Mouse (Mus musculus): ENCODE measurements around the gene Eogt.

Eogt gene

GRCm38 (mm10) chr6:97148383-97149251 is at the start of gene Eogt:
Gene Eogt, minus strand, starts transcription at chr6:97149182.
- peak; percentile 67 to 80 for DNase-seq

- DNase-seq, result no peak
Measured at GRCm38 (mm10) chr6:97179367-97179828, 30.4 kb upstream of the Eogt start.

DNA sequence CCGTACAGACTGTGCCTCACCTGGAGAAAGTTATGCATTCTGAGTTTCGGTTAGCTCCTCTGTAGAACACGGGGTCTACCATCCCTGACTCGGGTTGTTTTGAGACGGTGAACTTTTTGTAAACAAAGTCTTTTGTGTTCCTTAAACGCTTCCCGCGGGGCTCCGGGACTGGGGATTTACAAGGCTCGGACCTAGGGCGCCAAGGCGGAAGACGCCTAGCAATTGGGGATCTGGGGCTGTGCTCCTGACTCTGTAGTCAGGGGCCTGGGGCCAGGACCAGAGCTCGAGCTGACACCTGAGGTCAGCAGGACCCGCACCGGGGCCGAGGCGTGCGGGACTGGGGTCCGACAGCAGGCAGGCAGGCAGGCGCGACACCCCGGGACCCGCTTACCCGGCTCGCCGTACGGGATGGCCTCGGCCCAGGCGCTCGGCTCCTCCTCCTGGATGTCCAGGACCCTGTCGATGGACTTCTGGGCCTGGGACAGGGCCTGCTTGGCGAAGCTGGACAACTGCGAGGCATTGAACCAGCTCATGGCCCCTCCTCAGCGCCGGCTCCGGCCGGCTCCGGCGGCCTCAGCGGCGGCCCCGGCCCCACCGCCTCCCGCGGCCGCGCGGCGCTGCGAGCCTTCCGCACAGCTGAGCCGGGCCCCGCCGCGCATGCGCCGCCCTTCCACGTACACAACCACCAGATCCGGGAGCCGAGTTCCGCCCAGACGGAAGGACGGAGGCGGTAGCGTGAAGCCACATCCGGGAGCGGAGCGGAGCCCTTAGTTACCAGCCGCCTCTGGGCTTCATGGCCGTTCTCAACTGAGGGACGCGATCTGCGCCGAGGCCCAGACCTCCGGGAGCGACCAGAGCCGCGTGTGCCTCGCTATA is 29.7 kb upstream of the Eogt start, which contains the start of gene Tmf1:
Gene Tmf1 (minus strand): TSS at position 632 of the 876 bp plus-strand sequence.
- DNase-seq, result peak; percentile 95 to 97

DNA sequence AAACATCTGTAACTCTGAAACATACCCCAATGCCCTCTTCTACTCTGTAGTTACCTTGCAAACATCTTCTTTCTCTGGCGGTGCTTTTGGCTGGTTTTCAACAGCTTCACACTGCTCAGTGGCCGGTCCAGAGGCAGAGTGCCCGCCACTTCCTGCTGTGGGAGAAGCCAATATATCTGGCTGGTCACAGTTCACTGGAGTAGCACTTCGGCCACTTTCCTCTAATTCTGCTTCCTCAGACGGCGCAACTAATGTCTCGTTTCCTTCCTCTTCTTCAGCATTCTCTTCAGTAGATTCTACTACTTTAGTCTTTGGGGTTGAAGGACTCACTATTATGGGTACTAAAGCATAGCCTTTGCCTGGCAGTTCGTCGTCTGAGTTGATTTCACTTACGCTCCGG is 26.7 kb upstream of the Eogt start:
- no peak for DNase-seq

DNA sequence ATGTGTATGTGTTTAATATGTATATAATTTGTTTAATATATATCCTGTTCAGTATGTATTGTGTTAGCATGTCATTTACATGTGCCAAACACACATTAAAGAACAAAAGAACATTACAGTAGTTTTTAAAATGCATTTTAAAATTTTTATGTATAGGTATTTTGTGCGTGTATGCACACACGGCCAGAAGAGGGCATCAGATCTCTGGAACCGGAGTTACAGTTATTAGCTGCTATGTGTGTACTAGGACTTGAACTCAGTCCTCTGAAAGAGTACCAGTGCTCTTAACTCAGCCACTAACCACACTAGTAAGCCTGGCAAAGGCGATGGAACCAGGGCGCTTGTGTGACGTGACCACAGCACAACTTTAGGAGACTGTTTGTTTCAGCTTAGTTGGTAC is 1.2 kb upstream of the Eogt start:
- no peak for DNase-seq

GRCm38 (mm10) chr6:97149721-97150120 is 739 bp upstream of the Eogt start:
- DNase-seq, result no peak

DNA sequence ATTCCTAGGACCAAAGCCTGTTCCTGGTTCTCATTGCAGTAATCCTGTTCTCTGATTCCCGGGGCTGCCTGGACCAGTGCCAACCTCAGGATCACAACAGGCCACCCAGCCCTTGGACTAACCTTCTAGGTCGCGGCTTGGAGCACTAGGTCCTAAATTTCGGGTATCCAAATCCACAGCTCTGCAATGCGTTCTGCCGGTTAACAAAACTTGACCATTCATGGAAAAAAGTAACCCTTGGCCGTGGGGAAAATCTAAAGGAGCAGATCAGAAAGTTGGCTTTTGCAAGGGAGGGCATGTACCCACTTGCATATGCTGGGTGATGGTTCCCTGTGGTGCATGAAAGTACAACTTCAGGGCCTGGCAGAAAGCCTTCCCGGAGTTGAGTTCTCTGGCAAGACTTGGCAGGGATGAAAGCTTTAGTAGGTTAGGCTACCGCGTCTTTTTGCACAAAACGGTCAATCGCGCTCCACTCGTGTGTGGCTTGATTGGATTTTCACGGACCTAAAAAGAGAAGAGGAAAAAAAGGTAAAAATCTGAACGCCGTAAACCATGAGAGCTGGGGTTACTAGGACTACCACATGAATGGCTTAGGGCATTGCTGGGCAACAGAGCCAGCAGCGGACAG is 1.1 kb downstream of the Eogt start:
- DNase-seq, result peak; percentile 55 to 75

- no peak for DNase-seq
Measured at GRCm38 (mm10) chr6:97145156-97145555, 3.8 kb downstream of the Eogt start.

DNA sequence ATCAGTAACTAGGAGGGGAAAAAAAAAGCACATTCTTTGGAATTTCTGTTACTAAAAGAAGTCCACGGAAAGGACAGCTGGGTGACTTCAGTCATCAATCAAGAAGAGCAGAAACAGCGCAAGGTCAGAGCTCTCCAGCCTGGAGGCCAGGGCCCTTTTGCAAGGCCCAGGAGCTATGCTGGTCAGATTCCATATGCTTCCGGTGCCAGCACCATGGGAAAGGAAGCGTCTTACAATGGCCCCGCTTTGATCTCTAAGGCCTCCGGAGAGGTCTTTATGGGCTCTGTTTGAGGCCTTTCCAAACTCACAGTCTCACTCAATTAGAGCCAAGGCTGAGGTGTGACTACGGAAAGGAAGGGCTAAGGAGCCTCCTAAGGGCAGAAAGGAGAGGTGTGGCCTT is 4.6 kb downstream of the Eogt start:
- no peak for DNase-seq

- DNase-seq, result no peak
Measured at GRCm38 (mm10) chr6:97142611-97143010, 6.4 kb downstream of the Eogt start.

GRCm38 (mm10) chr6:97141811-97142210 is 7.2 kb downstream of the Eogt start:
- DNase-seq, result no peak

GRCm38 (mm10) chr6:97132707-97133303 is 16.2 kb downstream of the Eogt start:
- no peak for DNase-seq

GRCm38 (mm10) chr6:97131808-97132207 is 17.2 kb downstream of the Eogt start:
- no peak for DNase-seq

- no peak for DNase-seq
Measured at GRCm38 (mm10) chr6:97130979-97131378, 18.0 kb downstream of the Eogt start.

- DNase-seq, result no peak
Measured at GRCm38 (mm10) chr6:97124336-97125010, 24.5 kb downstream of the Eogt start.

DNA sequence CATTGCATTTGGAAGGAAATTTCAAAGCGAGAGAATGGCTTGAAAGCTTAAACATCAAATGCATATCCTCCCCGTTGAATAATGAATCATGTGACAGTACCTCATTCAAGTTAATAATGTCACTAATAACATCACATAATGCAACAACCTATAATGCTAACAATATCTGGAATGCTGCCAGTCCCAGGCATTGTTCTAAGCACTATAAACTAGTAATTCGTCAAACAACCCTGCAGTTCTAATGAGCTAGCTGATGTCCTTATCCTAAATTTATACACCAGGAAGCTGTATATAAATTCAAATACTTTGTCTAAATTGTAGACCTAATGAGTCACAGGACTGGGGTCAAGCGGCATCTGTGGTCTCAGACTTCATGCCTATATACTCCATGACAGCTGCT is 28.1 kb downstream of the Eogt start:
- DNase-seq, result no peak

GRCm38 (mm10) chr6:97118327-97118726 is 30.7 kb downstream of the Eogt start:
- no peak for DNase-seq

GRCm38 (mm10) chr6:97116896-97117295 is 32.1 kb downstream of the Eogt start:
- DNase-seq, result no peak

DNA sequence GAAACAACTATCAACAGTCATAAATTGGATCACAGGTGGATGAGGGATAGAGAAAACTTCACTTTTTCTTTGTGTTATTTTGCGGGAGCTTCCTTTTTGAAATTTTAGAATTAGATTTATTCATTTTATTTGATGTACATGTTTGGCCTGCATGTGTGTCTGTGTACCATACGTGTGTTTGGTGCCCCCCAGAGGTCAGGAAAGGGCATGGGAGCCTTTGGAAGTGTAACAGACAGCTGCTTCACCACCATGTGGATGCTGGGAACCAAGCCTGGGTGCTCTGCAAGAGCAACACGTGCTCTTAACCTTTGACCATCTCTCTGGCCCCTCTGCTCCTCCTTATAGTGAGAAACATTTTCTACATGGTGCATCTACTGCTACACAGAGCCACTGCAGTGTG is 34.2 kb downstream of the Eogt start:
- no peak for DNase-seq

- DNase-seq, result peak; percentile 21 to 43
Measured at GRCm38 (mm10) chr6:97112177-97112576, 36.8 kb downstream of the Eogt start.

DNA sequence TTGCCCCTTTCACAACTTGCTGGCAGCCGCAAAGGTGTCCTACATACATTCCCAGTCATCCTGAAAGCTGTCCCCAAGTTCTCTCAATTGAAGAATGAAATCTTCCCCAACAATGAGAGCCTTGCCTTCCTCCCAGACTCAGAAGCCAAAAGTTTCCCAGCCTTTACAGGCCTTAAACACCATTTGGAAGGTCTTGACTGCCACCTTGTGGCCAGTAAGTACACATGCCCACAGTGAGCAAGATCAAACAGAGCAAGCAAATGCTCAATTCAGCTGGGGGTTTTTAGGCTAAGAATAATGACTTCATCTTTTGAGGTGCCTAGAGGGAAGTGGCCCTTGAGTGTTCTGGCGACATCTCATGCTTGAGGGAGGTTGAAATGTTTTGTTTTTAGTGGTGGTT is 42.2 kb downstream of the Eogt start:
- DNase-seq, result peak; percentile 66 to 71

GRCm38 (mm10) chr6:97106106-97106505 is 42.9 kb downstream of the Eogt start:
- no peak for DNase-seq
